Mouse (Mus musculus) heart, adult 2 months (tissue): ENCODE measurements around the gene 1700028J19Rik.

Experiments
- CTCF ChIP-seq: fragments of 200-600 bp; IDR thresholded peaks from 2 replicates; pipeline ENCODE4 v1.8.1; 2022; ENCODE audit warnings: antibody characterized with exemption, mild to moderate bottlenecking, moderate library complexity
- EP300 ChIP-seq: fragments of 200-500 bp; IDR thresholded peaks from 2 replicates; pipeline ENCODE4 v1.6.1; 2011; ENCODE audit warnings: low read depth, low read length, control low read depth; ENCODE audit not compliant: insufficient read depth
- POLR2A ChIP-seq: fragments of 200-500 bp; IDR thresholded peaks from 2 replicates; pipeline ENCODE4 v1.6.1; 2011; ENCODE audit warnings: mild to moderate bottlenecking, low read depth, low read length, control low read depth; ENCODE audit not compliant: insufficient read depth

GRCm38 (mm10) chr7:44275546-44275945, 29.1 kb upstream of the 1700028J19Rik start:
- no peak for TF ChIP-seq CTCF
- no peak for TF ChIP-seq EP300
- no peak for TF ChIP-seq POLR2A
